Mouse (Mus musculus): ENCODE measurements around the gene Lrriq4. TPM values are rescaled to one million over a fixed set of nuclear protein-coding genes. Genes with fewer than 3 reads are reported as not detected.

The Lrriq4 gene
- polyA plus RNA-seq, 1 experiment from 2014 or later = 0.15 TPM

DNA sequence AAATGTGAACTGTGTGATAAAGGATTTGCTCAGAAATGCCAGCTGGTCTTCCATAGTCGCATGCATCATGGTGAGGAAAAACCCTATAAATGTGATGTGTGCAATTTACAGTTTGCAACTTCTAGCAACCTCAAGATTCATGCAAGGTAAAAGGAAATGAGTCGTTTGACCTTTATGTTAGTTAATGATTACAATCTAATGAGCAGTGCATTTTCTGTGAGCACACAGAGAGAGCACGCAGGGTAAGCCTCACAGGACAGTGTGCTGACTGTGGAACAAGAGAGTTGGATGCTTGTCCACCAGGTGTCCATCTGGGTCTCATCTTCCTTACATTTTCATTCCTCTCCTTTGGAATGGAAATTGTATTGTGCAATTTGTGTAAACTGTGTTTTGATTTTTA lies 35.3 kb upstream of the Lrriq4 start:
- Histone ChIP-seq H3K27ac (ENCODE audit: poor library complexity, severe bottlenecking) (no peak overlapping the region), H3K9me3 (replicated peaks) (no peaks in the 10 kb centered on the region), H3K4me1 (replicated peaks) (0 out of 2 replicates have a peak, but pooled peaks cover 2% of the 10 kb centered on the region), H3K9ac (no peak overlapping the region), H3K4me2 (no peak overlapping the region), H3K27me3 (replicated peaks) (no peaks in the 10 kb centered on the region), H3K4me3 (no peak overlapping the region), H3K36me3 (peaks cover 70% of the 10 kb centered on the region)
- ATAC-seq (ENCODE audit: insufficient number of reproducible peaks, low FRiP score) = no peak
- 89% methylated on average over 3 of the region's 3 CpGs for WGBS

DNA sequence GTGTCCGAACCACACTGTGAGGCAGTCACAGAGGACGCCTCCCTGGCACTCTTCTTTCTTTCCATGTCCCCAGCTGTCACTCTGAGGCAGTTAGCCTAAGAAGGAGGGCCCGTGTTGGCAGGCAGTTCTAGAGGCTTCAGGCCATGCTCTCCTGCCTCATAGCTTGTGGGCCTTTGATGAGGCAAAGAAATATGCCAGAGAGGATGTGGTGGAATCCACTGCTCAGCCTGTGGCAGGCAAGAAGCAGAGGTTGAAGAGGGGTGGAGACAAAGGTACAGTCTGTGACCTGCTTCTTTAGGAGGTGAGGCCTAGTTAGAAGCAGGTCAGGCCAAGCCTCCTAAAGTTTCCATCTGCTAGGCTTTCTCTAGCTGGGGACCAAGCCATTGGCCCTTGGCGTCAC lies 33.4 kb upstream of the Lrriq4 start:
- no peak overlapping the region for H3K9ac ChIP-seq
- no peak for ATAC-seq (ENCODE audit: insufficient number of reproducible peaks, low FRiP score)
- no peak overlapping the region for H3K27ac ChIP-seq (ENCODE audit: poor library complexity, severe bottlenecking)
- H3K4me2 ChIP-seq = no peak overlapping the region
- no peak overlapping the region for H3K4me3 ChIP-seq
- H3K4me1 ChIP-seq (replicated peaks) = 0 out of 2 replicates have a peak, but pooled peaks cover 2% of the 10 kb centered on the region
- no peaks in the 10 kb centered on the region for H3K9me3 ChIP-seq (replicated peaks)
- 87% methylated on average over 4 of the region's 4 CpGs for WGBS
- no peaks in the 10 kb centered on the region for H3K27me3 ChIP-seq (replicated peaks)
- H3K36me3 ChIP-seq = peaks cover 73% of the 10 kb centered on the region

- Histone ChIP-seq H3K9me3 (replicated peaks) (no peaks in the 10 kb centered on the region), H3K9ac (no peak overlapping the region), H3K36me3 (peaks cover 49% of the 10 kb centered on the region), H3K4me2 (no peak overlapping the region), H3K27me3 (replicated peaks) (no peaks in the 10 kb centered on the region), H3K4me3 (no peak overlapping the region), H3K4me1 (replicated peaks) (no peaks in the 10 kb centered on the region), H3K27ac (ENCODE audit: poor library complexity, severe bottlenecking) (no peak overlapping the region)
- WGBS = 74% methylated on average over 8 of the region's 8 CpGs
- ATAC-seq (ENCODE audit: insufficient number of reproducible peaks, low FRiP score) = no peak
These were observed 24.2 kb upstream of the Lrriq4 start for GRCm38 (mm10) chr3:30620132-30620531.

- Histone ChIP-seq H3K27me3 (replicated peaks) (no peaks in the 10 kb centered on the region), H3K4me1 (replicated peaks) (no peaks in the 10 kb centered on the region), H3K9ac (no peak overlapping the region), H3K36me3 (0 out of 2 replicates have a peak, but pooled peaks cover 3% of the 10 kb centered on the region), H3K4me2 (no peak overlapping the region), H3K9me3 (replicated peaks) (no peaks in the 10 kb centered on the region), H3K4me3 (no peak overlapping the region), H3K27ac (ENCODE audit: poor library complexity, severe bottlenecking) (no peak overlapping the region)
- no peak for ATAC-seq (ENCODE audit: insufficient number of reproducible peaks, low FRiP score)
- 55% methylated on average over 3 of the region's 3 CpGs for WGBS
These were observed 10.6 kb upstream of the Lrriq4 start for GRCm38 (mm10) chr3:30633681-30634080.

GRCm38 (mm10) chr3:30635629-30636028 lies 8.7 kb upstream of the Lrriq4 start:
- ATAC-seq (ENCODE audit: insufficient number of reproducible peaks, low FRiP score) = no peak
- Histone ChIP-seq H3K4me1 (replicated peaks) (no peaks in the 10 kb centered on the region), H3K27me3 (replicated peaks) (no peaks in the 10 kb centered on the region), H3K27ac (ENCODE audit: poor library complexity, severe bottlenecking) (no peak overlapping the region), H3K4me2 (no peak overlapping the region), H3K9ac (no peak overlapping the region), H3K9me3 (replicated peaks) (no peaks in the 10 kb centered on the region), H3K4me3 (no peak overlapping the region), H3K36me3 (0 out of 2 replicates have a peak, but pooled peaks cover 3% of the 10 kb centered on the region)
- WGBS = 78% methylated on average over 4 of the region's 4 CpGs

- ATAC-seq (ENCODE audit: insufficient number of reproducible peaks, low FRiP score) = no peak
- Histone ChIP-seq H3K9ac (no peak overlapping the region), H3K4me3 (no peak overlapping the region), H3K36me3 (no peaks in the 10 kb centered on the region), H3K4me1 (replicated peaks) (peaks cover 12% of the 10 kb centered on the region), H3K27me3 (replicated peaks) (peaks cover 33% of the 10 kb centered on the region), H3K9me3 (replicated peaks) (no peaks in the 10 kb centered on the region), H3K27ac (ENCODE audit: poor library complexity, severe bottlenecking) (no peak overlapping the region), H3K4me2 (no peak overlapping the region)
- WGBS = 45% methylated on average over 8 of the region's 8 CpGs
These were observed 2.5 kb downstream of the Lrriq4 start for GRCm38 (mm10) chr3:30646761-30647160.

GRCm38 (mm10) chr3:30647440-30648090 lies 3.3 kb downstream of the Lrriq4 start, which contains the start of gene Lrrc34:
TSS of gene Lrrc34 (minus strand) at chr3:30647869.
- no peaks in the 10 kb centered on the region for H3K9me3 ChIP-seq (replicated peaks)
- ATAC-seq (ENCODE audit: insufficient number of reproducible peaks, low FRiP score) = peak; percentile 75
- no peaks in the 10 kb centered on the region for H3K36me3 ChIP-seq
- peak within 1 kb of the TSS; percentile 52 for H3K4me3 ChIP-seq
- peaks cover 40% of the 10 kb centered on the region for H3K27me3 ChIP-seq (replicated peaks)
- no peak within 1 kb of the TSS for H3K27ac ChIP-seq (ENCODE audit: poor library complexity, severe bottlenecking)
- peak within 1 kb of the TSS; percentile 94 for H3K4me2 ChIP-seq
- H3K4me1 ChIP-seq (replicated peaks) = peaks cover 12% of the 10 kb centered on the region
- H3K9ac ChIP-seq = peak within 1 kb of the TSS; percentile 77
- under 1% methylated on average over 25 of the region's 25 CpGs for WGBS

- Histone ChIP-seq H3K9me3 (replicated peaks) (no peaks in the 10 kb centered on the region), H3K27ac (ENCODE audit: poor library complexity, severe bottlenecking) (no peak overlapping the region), H3K36me3 (no peaks in the 10 kb centered on the region), H3K9ac (no peak overlapping the region), H3K4me3 (no peak overlapping the region), H3K27me3 (replicated peaks) (peaks cover 40% of the 10 kb centered on the region), H3K4me2 (no peak overlapping the region), H3K4me1 (replicated peaks) (peaks cover 12% of the 10 kb centered on the region)
- 98% methylated on average over 2 of the region's 2 CpGs for WGBS
- no peak for ATAC-seq (ENCODE audit: insufficient number of reproducible peaks, low FRiP score)
These were observed 4.2 kb downstream of the Lrriq4 start for GRCm38 (mm10) chr3:30648466-30648865.

DNA sequence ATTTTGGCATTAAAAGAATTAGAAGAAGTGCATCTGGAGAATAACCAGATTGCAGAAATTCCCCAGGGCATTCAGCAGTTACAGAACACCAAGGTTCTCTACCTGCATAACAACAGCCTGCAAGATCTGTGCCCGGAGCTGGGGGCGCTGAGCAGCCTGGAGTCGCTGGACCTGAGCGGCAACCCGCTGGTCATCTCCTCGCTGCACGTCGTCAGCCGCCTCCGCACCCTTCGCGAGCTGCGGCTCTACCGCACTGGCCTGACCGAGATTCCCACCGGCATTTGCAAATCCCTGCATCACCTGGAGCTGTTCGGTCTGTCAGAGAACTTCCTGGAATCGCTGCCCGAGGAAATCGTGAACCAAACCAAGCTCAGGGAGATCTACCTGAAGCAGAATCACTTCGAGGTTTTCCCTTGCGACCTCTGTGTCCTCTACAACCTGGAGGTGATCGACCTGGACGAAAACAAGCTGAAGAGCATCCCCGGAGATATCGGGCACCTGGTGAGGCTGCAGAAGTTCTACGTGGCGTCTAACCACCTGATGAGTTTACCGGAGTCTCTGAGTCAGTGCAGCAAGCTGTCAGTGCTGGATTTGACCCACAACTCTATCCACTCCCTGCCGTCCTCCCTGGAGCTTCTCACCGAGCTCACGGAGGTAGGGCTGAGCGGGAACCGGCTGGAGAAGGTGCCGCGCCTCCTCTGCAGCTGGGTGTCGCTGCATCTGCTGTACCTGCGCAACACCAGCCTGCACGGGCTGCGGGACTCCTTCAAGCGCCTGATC lies 5.9 kb downstream of the Lrriq4 start:
- peaks cover 40% of the 10 kb centered on the region for H3K27me3 ChIP-seq (replicated peaks)
- peak overlapping the region; percentile 51; the same call in 1 of the 2 replicates for H3K9ac ChIP-seq
- WGBS = under 1% methylated on average over 41 of the region's 41 CpGs
- H3K4me2 ChIP-seq = peak overlapping the region; percentile 91
- ATAC-seq (ENCODE audit: insufficient number of reproducible peaks, low FRiP score) = no peak
- H3K27ac ChIP-seq (ENCODE audit: poor library complexity, severe bottlenecking) = no peak overlapping the region
- H3K4me3 ChIP-seq = peak overlapping the region; percentile 55
- no peaks in the 10 kb centered on the region for H3K36me3 ChIP-seq
- H3K9me3 ChIP-seq (replicated peaks) = no peaks in the 10 kb centered on the region
- H3K4me1 ChIP-seq (replicated peaks) = peaks cover 12% of the 10 kb centered on the region

- 83% methylated on average over 5 of the region's 5 CpGs for WGBS
- ATAC-seq (ENCODE audit: insufficient number of reproducible peaks, low FRiP score) = no peak
- Histone ChIP-seq H3K9me3 (replicated peaks) (no peaks in the 10 kb centered on the region), H3K4me3 (no peak overlapping the region), H3K4me2 (no peak overlapping the region), H3K9ac (no peak overlapping the region), H3K27me3 (replicated peaks) (peaks cover 15% of the 10 kb centered on the region), H3K4me1 (replicated peaks) (no peaks in the 10 kb centered on the region), H3K27ac (ENCODE audit: poor library complexity, severe bottlenecking) (no peak overlapping the region), H3K36me3 (no peaks in the 10 kb centered on the region)
These were observed 11.6 kb downstream of the Lrriq4 start for GRCm38 (mm10) chr3:30655937-30656336.

DNA sequence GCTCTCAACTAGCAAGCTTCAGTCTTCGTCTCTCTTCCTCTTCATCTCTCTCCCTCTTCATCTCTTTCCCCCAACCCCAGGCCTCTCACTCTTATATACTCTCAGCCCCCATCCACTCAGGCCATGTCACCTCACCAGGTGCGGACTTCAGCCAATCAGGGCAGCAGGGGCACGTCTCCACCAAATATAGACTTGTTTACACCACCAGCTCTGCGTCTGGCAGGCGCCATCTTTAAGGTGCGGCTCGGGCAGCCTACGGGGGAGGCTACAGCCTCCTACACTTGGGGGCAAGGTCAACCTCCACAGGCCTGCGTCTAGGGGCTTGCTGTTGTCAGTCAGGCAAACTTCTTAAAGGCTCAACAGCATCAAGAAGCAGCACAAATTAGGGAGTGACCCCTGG lies 14.2 kb downstream of the Lrriq4 start:
- Histone ChIP-seq H3K9me3 (replicated peaks) (no peaks in the 10 kb centered on the region), H3K9ac (no peak overlapping the region), H3K4me1 (replicated peaks) (no peaks in the 10 kb centered on the region), H3K27ac (ENCODE audit: poor library complexity, severe bottlenecking) (no peak overlapping the region), H3K4me2 (no peak overlapping the region), H3K27me3 (replicated peaks) (no peaks in the 10 kb centered on the region), H3K36me3 (no peaks in the 10 kb centered on the region), H3K4me3 (no peak overlapping the region)
- WGBS = 82% methylated on average over 9 of the region's 9 CpGs
- ATAC-seq (ENCODE audit: insufficient number of reproducible peaks, low FRiP score) = no peak
